Mouse (Mus musculus): ENCODE measurements around the gene Gstm6.
A peak's percentile ranks its signal among the peaks of the same experiment; 100 is the strongest.
"Not testable (repeated sequence)": the region's sequence is repeated elsewhere in the genome, so short reads cannot be mapped to it uniquely, and the experiment has no call there.

Gstm6 gene

GRCm38 (mm10) chr3:107943239-107943990, at the start of gene Gstm6:
Gene Gstm6 (minus strand): TSS chr3:107943749.
- no peak for DNase-seq (ENCODE audit: low spot score in 2 of 2)

- no peak for DNase-seq (ENCODE audit: low spot score in 2 of 2)
These were observed 42.6 kb upstream of the Gstm6 start, which contains the start of gene Gstm2 for GRCm38 (mm10) chr3:107986041-107986562. Gene Gstm2 (minus strand): TSS chr3:107986453.

- not testable (repeated sequence) for DNase-seq (ENCODE audit: low spot score in 2 of 2)
These were observed 41.6 kb upstream of the Gstm6 start for GRCm38 (mm10) chr3:107985141-107985540.

GRCm38 (mm10) chr3:107984471-107984870, 40.9 kb upstream of the Gstm6 start:
- DNase-seq (ENCODE audit: low spot score in 2 of 2), result no peak

GRCm38 (mm10) chr3:107983771-107984170, 40.2 kb upstream of the Gstm6 start:
- no peak for DNase-seq (ENCODE audit: low spot score in 2 of 2)

- DNase-seq (ENCODE audit: low spot score in 2 of 2), result no peak
These were observed 39.2 kb upstream of the Gstm6 start for GRCm38 (mm10) chr3:107982726-107983125.

GRCm38 (mm10) chr3:107981261-107981660, 37.7 kb upstream of the Gstm6 start:
- no peak for DNase-seq (ENCODE audit: low spot score in 2 of 2)

- no peak for DNase-seq (ENCODE audit: low spot score in 2 of 2)
These were observed 34.1 kb upstream of the Gstm6 start for GRCm38 (mm10) chr3:107977691-107978090.

- no peak for DNase-seq (ENCODE audit: low spot score in 2 of 2)
These were observed 30.7 kb upstream of the Gstm6 start for GRCm38 (mm10) chr3:107974237-107974636.

GRCm38 (mm10) chr3:107972070-107972469, 28.5 kb upstream of the Gstm6 start:
- no peak for DNase-seq (ENCODE audit: low spot score in 2 of 2)

- DNase-seq (ENCODE audit: low spot score in 2 of 2), result not testable (repeated sequence)
These were observed 27.6 kb upstream of the Gstm6 start for GRCm38 (mm10) chr3:107971101-107971500.

GRCm38 (mm10) chr3:107968724-107969395, 25.3 kb upstream of the Gstm6 start, which contains the start of gene Gstm3:
Gene Gstm3 (minus strand): TSS chr3:107969283.
- no peak for DNase-seq (ENCODE audit: low spot score in 2 of 2)

- DNase-seq (ENCODE audit: low spot score in 2 of 2), result no peak
These were observed 23.1 kb upstream of the Gstm6 start for GRCm38 (mm10) chr3:107966631-107967030.

GRCm38 (mm10) chr3:107965592-107965991, 22.0 kb upstream of the Gstm6 start:
- DNase-seq (ENCODE audit: low spot score in 2 of 2), result no peak

GRCm38 (mm10) chr3:107964656-107965308, 21.2 kb upstream of the Gstm6 start:
- no peak for DNase-seq (ENCODE audit: low spot score in 2 of 2)

- DNase-seq (ENCODE audit: low spot score in 2 of 2), result no peak
These were observed 20.5 kb upstream of the Gstm6 start for GRCm38 (mm10) chr3:107964026-107964425.

- not testable (repeated sequence) for DNase-seq (ENCODE audit: low spot score in 2 of 2)
These were observed 11.7 kb upstream of the Gstm6 start for GRCm38 (mm10) chr3:107955260-107955659.

GRCm38 (mm10) chr3:107953906-107954305, 10.4 kb upstream of the Gstm6 start:
- DNase-seq (ENCODE audit: low spot score in 2 of 2), result no peak

GRCm38 (mm10) chr3:107953328-107953755, 9.8 kb upstream of the Gstm6 start:
- DNase-seq (ENCODE audit: low spot score in 2 of 2), result peak; percentile 51 to 57

- DNase-seq (ENCODE audit: low spot score in 2 of 2), result no peak
These were observed 7.0 kb upstream of the Gstm6 start for GRCm38 (mm10) chr3:107950531-107950930.

GRCm38 (mm10) chr3:107949461-107949860, 5.9 kb upstream of the Gstm6 start:
- not testable (repeated sequence) for DNase-seq (ENCODE audit: low spot score in 2 of 2)

- DNase-seq (ENCODE audit: low spot score in 2 of 2), result no peak
These were observed 2.2 kb upstream of the Gstm6 start for GRCm38 (mm10) chr3:107945729-107946128.
